Mouse (Mus musculus): ENCODE results near the gene Thsd4. TPM values are rescaled to one million over a fixed set of nuclear protein-coding genes. Genes with fewer than 3 reads are reported as not detected.

The Thsd4 gene
- total and polyA plus RNA-seq, 2 experiments from 2014 or later: 4.8 to 45.0 TPM

DNA sequence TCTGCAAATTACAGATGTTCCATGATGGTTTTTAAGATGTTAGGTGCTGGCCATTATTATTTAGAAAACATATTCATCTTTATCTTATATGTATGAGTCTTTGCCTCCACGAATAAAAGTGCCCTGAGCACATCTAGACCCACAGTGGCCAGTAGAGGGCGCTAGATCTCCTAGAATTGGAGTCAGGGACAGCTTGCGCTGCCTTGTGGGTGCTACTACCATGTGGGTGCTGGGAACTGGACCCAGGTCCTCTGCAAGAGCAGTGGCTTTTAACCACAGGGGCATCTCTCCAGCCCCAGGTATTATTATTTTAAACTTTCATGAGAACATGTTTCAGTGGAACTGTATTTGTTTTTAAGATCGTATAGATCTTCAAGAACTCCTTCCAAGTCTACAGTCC lies 469.4 kb downstream of the Thsd4 start:
- 75% methylated on average over 4 of the region's 4 CpGs for WGBS
- ATAC-seq (ENCODE audit: insufficient read depth, low read depth) (no peak), DNase-seq (ENCODE audit: low spot score) (no peak)
- no peak overlapping the region for H3K4me3 ChIP-seq (ENCODE audit: low read depth, low read length)
- H3K4me1 ChIP-seq (ENCODE audit: control insufficient read depth, insufficient read depth): no peaks in the 10 kb centered on the region
- no peak overlapping the region for H3K27ac ChIP-seq (ENCODE audit: low read depth)
- no peaks in the 10 kb centered on the region for H3K27me3 ChIP-seq (ENCODE audit: control insufficient read depth, insufficient read depth, low read length)
- 0 out of 2 replicates have a peak, but pooled peaks cover 3% of the 10 kb centered on the region for H3K9me3 ChIP-seq (replicated peaks; ENCODE audit: control insufficient read depth, low read length)
- no peak overlapping the region for H3K4me2 ChIP-seq (ENCODE audit: low read depth, low read length)
- TF ChIP-seq CTCF (IDR thresholded peaks at IDR 0.05; ENCODE audit: low read depth) (no peak), EP300 (IDR thresholded peaks at IDR 0.05; ENCODE audit: low read depth) (no peak)
- no peaks in the 10 kb centered on the region for H3K36me3 ChIP-seq (replicated peaks; ENCODE audit: control insufficient read depth, insufficient read depth, low read length)
- no peak overlapping the region for H3K9ac ChIP-seq (replicated peaks; ENCODE audit: low read depth, low read length)

DNA sequence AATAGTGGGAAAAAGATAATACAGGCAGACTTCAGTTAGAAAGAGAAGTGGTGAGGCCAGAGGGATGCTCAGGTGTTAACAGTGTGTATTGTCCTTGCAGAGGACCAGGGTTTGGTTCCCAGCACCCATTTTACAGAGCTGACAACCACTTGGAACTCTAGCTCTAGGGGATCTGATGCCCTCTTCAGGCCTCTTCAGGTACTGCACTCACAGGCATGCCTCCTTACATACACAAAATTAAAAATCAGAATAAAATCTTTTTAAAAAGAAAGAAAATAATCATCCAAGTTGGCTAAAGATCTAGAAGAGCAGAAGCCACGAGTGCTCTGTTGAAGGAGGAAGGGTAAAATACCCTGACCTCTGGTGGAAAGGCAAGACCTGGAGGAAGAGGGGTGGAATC lies 478.7 kb downstream of the Thsd4 start:
- Histone ChIP-seq H3K4me3 (ENCODE audit: low read depth, low read length) (no peak overlapping the region), H3K9me3 (replicated peaks; ENCODE audit: control insufficient read depth, low read length) (0 out of 2 replicates have a peak, but pooled peaks cover 5% of the 10 kb centered on the region), H3K27me3 (ENCODE audit: control insufficient read depth, insufficient read depth, low read length) (no peaks in the 10 kb centered on the region), H3K4me2 (ENCODE audit: low read depth, low read length) (no peak overlapping the region), H3K27ac (ENCODE audit: low read depth) (no peak overlapping the region), H3K36me3 (replicated peaks; ENCODE audit: control insufficient read depth, insufficient read depth, low read length) (no peaks in the 10 kb centered on the region), H3K4me1 (ENCODE audit: control insufficient read depth, insufficient read depth) (no peaks in the 10 kb centered on the region), H3K9ac (replicated peaks; ENCODE audit: low read depth, low read length) (no peak overlapping the region)
- no peak for TF ChIP-seq EP300 (IDR thresholded peaks at IDR 0.05; ENCODE audit: low read depth)
- TF ChIP-seq CTCF (IDR thresholded peaks at IDR 0.05; ENCODE audit: low read depth): no peak
- no peak for DNase-seq (ENCODE audit: low spot score)
- no peak for ATAC-seq (ENCODE audit: insufficient read depth, low read depth)
- WGBS: 81% methylated on average over 1 of the region's 1 CpGs

GRCm38 (mm10) chr9:60034883-60035282 lies 487.0 kb downstream of the Thsd4 start:
- H3K9ac ChIP-seq (replicated peaks; ENCODE audit: low read depth, low read length): no peak overlapping the region
- TF ChIP-seq CTCF (IDR thresholded peaks at IDR 0.05; ENCODE audit: low read depth) (no peak), EP300 (IDR thresholded peaks at IDR 0.05; ENCODE audit: low read depth) (no peak)
- H3K27ac ChIP-seq (ENCODE audit: low read depth): no peak overlapping the region
- H3K36me3 ChIP-seq (replicated peaks; ENCODE audit: control insufficient read depth, insufficient read depth, low read length): no peaks in the 10 kb centered on the region
- DNase-seq (ENCODE audit: low spot score) (no peak), ATAC-seq (ENCODE audit: insufficient read depth, low read depth) (no peak)
- H3K27me3 ChIP-seq (ENCODE audit: control insufficient read depth, insufficient read depth, low read length): no peaks in the 10 kb centered on the region
- no peak overlapping the region for H3K4me3 ChIP-seq (ENCODE audit: low read depth, low read length)
- 85% methylated on average over 4 of the region's 4 CpGs for WGBS
- H3K4me2 ChIP-seq (ENCODE audit: low read depth, low read length): no peak overlapping the region
- H3K4me1 ChIP-seq (ENCODE audit: control insufficient read depth, insufficient read depth): no peaks in the 10 kb centered on the region
- no peaks in the 10 kb centered on the region for H3K9me3 ChIP-seq (replicated peaks; ENCODE audit: control insufficient read depth, low read length)

GRCm38 (mm10) chr9:60027234-60027633 lies 494.6 kb downstream of the Thsd4 start:
- Histone ChIP-seq H3K4me1 (ENCODE audit: control insufficient read depth, insufficient read depth) (no peaks in the 10 kb centered on the region), H3K4me3 (ENCODE audit: low read depth, low read length) (no peak overlapping the region), H3K27ac (ENCODE audit: low read depth) (no peak overlapping the region), H3K9me3 (replicated peaks; ENCODE audit: control insufficient read depth, low read length) (no peaks in the 10 kb centered on the region), H3K9ac (replicated peaks; ENCODE audit: low read depth, low read length) (no peak overlapping the region), H3K4me2 (ENCODE audit: low read depth, low read length) (no peak overlapping the region), H3K36me3 (replicated peaks; ENCODE audit: control insufficient read depth, insufficient read depth, low read length) (no peaks in the 10 kb centered on the region), H3K27me3 (ENCODE audit: control insufficient read depth, insufficient read depth, low read length) (no peaks in the 10 kb centered on the region)
- no peak for DNase-seq (ENCODE audit: low spot score)
- ATAC-seq (ENCODE audit: insufficient read depth, low read depth): no peak
- 81% methylated on average over 4 of the region's 4 CpGs for WGBS
- TF ChIP-seq CTCF (IDR thresholded peaks at IDR 0.05; ENCODE audit: low read depth) (no peak), EP300 (IDR thresholded peaks at IDR 0.05; ENCODE audit: low read depth) (no peak)

- H3K27me3 ChIP-seq (ENCODE audit: control insufficient read depth, insufficient read depth, low read length): no peaks in the 10 kb centered on the region
- H3K4me1 ChIP-seq (ENCODE audit: control insufficient read depth, insufficient read depth): no peaks in the 10 kb centered on the region
- TF ChIP-seq EP300 (IDR thresholded peaks at IDR 0.05; ENCODE audit: low read depth): no peak
- TF ChIP-seq CTCF (IDR thresholded peaks at IDR 0.05; ENCODE audit: low read depth): peak; percentile 22; the same call in 1 of the 2 replicates
- whole genome bisulfite sequencing: 81% methylated on average over 2 of the region's 2 CpGs
- DNase-seq (ENCODE audit: low spot score): no peak
- H3K9me3 ChIP-seq (replicated peaks; ENCODE audit: control insufficient read depth, low read length): no peaks in the 10 kb centered on the region
- H3K4me2 ChIP-seq (ENCODE audit: low read depth, low read length): no peak overlapping the region
- H3K36me3 ChIP-seq (replicated peaks; ENCODE audit: control insufficient read depth, insufficient read depth, low read length): no peaks in the 10 kb centered on the region
- H3K9ac ChIP-seq (replicated peaks; ENCODE audit: low read depth, low read length): no peak overlapping the region
- no peak for ATAC-seq (ENCODE audit: insufficient read depth, low read depth)
- H3K4me3 ChIP-seq (ENCODE audit: low read depth, low read length): no peak overlapping the region
- H3K27ac ChIP-seq (ENCODE audit: low read depth): no peak overlapping the region
Observed at GRCm38 (mm10) chr9:60026795-60027194, 495.1 kb downstream of the Thsd4 start.

DNA sequence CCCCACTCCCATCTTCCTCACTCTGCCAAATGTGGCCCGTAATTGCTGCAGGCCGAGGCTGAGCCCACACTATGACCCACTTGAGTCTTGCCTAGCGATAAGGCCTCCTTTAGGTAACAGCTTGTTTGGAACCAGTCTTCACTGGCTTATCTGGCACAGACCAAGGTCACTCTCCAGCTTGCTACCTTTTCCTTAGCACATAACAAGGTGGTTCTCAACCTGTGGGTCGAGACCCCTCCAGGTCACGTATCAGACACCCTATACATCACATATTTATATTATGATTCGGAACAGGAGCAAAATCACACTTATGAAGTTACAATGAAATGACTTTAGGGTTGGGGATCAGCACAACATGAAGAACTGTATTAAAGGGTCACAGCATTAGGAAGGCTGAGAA lies 495.9 kb downstream of the Thsd4 start:
- ATAC-seq (ENCODE audit: insufficient read depth, low read depth) (no peak), DNase-seq (ENCODE audit: low spot score) (no peak)
- Histone ChIP-seq H3K36me3 (replicated peaks; ENCODE audit: control insufficient read depth, insufficient read depth, low read length) (no peaks in the 10 kb centered on the region), H3K4me2 (ENCODE audit: low read depth, low read length) (no peak overlapping the region), H3K27me3 (ENCODE audit: control insufficient read depth, insufficient read depth, low read length) (no peaks in the 10 kb centered on the region), H3K4me1 (ENCODE audit: control insufficient read depth, insufficient read depth) (no peaks in the 10 kb centered on the region), H3K9me3 (replicated peaks; ENCODE audit: control insufficient read depth, low read length) (no peaks in the 10 kb centered on the region), H3K27ac (ENCODE audit: low read depth) (no peak overlapping the region), H3K9ac (replicated peaks; ENCODE audit: low read depth, low read length) (no peak overlapping the region), H3K4me3 (ENCODE audit: low read depth, low read length) (no peak overlapping the region)
- no peak for TF ChIP-seq EP300 (IDR thresholded peaks at IDR 0.05; ENCODE audit: low read depth)
- TF ChIP-seq CTCF (IDR thresholded peaks at IDR 0.05; ENCODE audit: low read depth): no peak
- WGBS: 70% methylated on average over 6 of the region's 6 CpGs
